Mouse (Mus musculus) spleen, adult 12 weeks (tissue): Measurements from ENCODE around the gene Arl6ip1.

ENCODE experiments used
- DNase-seq: peaks from one replicate; pipeline ENCODE4 v3.0.0; 2022; ENCODE audit warnings: low spot score

The Arl6ip1 gene

GRCm38 (mm10) chr7:118116787-118117538, 12.5 kb downstream of the Arl6ip1 start:
- no peak for DNase-seq

- peak; percentile 84 for DNase-seq
Observed at GRCm38 (mm10) chr7:118115877-118116568, 13.4 kb downstream of the Arl6ip1 start, which contains the start of gene Rps15a. Gene Rps15a (minus strand): TSS chr7:118116188.

- DNase-seq: no peak
Observed at GRCm38 (mm10) chr7:118115533-118115876, 14.0 kb downstream of the Arl6ip1 start.

- DNase-seq: no peak
Observed at GRCm38 (mm10) chr7:118113541-118114297, 15.7 kb downstream of the Arl6ip1 start.

GRCm38 (mm10) chr7:118111128-118111527, 18.3 kb downstream of the Arl6ip1 start:
- DNase-seq: no peak

- no peak for DNase-seq
Observed at GRCm38 (mm10) chr7:118107671-118108070, 21.8 kb downstream of the Arl6ip1 start.

- no peak for DNase-seq
Observed at GRCm38 (mm10) chr7:118104458-118105052, 24.9 kb downstream of the Arl6ip1 start.

GRCm38 (mm10) chr7:118103462-118104379, 25.7 kb downstream of the Arl6ip1 start:
- DNase-seq: no peak

- DNase-seq: no peak
Observed at GRCm38 (mm10) chr7:118102678-118103461, 26.6 kb downstream of the Arl6ip1 start.

GRCm38 (mm10) chr7:118102231-118102630, 27.2 kb downstream of the Arl6ip1 start:
- DNase-seq: no peak

GRCm38 (mm10) chr7:118097615-118098014, 31.8 kb downstream of the Arl6ip1 start:
- DNase-seq: no peak

GRCm38 (mm10) chr7:118079987-118080386, 49.5 kb downstream of the Arl6ip1 start:
- DNase-seq: no peak

GRCm38 (mm10) chr7:118079097-118079496, 50.4 kb downstream of the Arl6ip1 start:
- no peak for DNase-seq
